Mouse (Mus musculus): Measurements from ENCODE around the gene Rpgrip1l.

Gene Rpgrip1l

GRCm38 (mm10) chr8:91273493-91273892 is 39.6 kb downstream of the Rpgrip1l start:
- DNase-seq (ENCODE audit: low read depth, low spot score), result no peak

- DNase-seq (ENCODE audit: low read depth, low spot score), result no peak
These were observed 43.6 kb downstream of the Rpgrip1l start for GRCm38 (mm10) chr8:91269374-91269958.

- DNase-seq (ENCODE audit: low read depth, low spot score), result no peak
These were observed 48.5 kb downstream of the Rpgrip1l start for GRCm38 (mm10) chr8:91264564-91264963.

- DNase-seq (ENCODE audit: low read depth, low spot score), result no peak
These were observed 49.1 kb downstream of the Rpgrip1l start for GRCm38 (mm10) chr8:91263939-91264338.

GRCm38 (mm10) chr8:91261598-91261997 is 51.5 kb downstream of the Rpgrip1l start:
- DNase-seq (ENCODE audit: low read depth, low spot score), result no peak

- no peak for DNase-seq (ENCODE audit: low read depth, low spot score)
These were observed 62.1 kb downstream of the Rpgrip1l start for GRCm38 (mm10) chr8:91250966-91251365.

GRCm38 (mm10) chr8:91249758-91250466 is 63.1 kb downstream of the Rpgrip1l start:
- no peak for DNase-seq (ENCODE audit: low read depth, low spot score)

- DNase-seq (ENCODE audit: low read depth, low spot score), result no peak
These were observed 67.1 kb downstream of the Rpgrip1l start for GRCm38 (mm10) chr8:91245821-91246454.

GRCm38 (mm10) chr8:91242721-91243120 is 70.3 kb downstream of the Rpgrip1l start:
- DNase-seq (ENCODE audit: low read depth, low spot score), result no peak

- DNase-seq (ENCODE audit: low read depth, low spot score), result no peak
These were observed 71.1 kb downstream of the Rpgrip1l start for GRCm38 (mm10) chr8:91241873-91242519.

GRCm38 (mm10) chr8:91241371-91241770 is 71.7 kb downstream of the Rpgrip1l start:
- no peak for DNase-seq (ENCODE audit: low read depth, low spot score)

- DNase-seq (ENCODE audit: low read depth, low spot score), result no peak
These were observed 75.9 kb downstream of the Rpgrip1l start for GRCm38 (mm10) chr8:91237191-91237590.

- no peak for DNase-seq (ENCODE audit: low read depth, low spot score)
These were observed 79.0 kb downstream of the Rpgrip1l start for GRCm38 (mm10) chr8:91234097-91234496.

- DNase-seq (ENCODE audit: low read depth, low spot score), result no peak
These were observed 85.6 kb downstream of the Rpgrip1l start for GRCm38 (mm10) chr8:91227421-91227841.

- no peak for DNase-seq (ENCODE audit: low read depth, low spot score)
These were observed 88.8 kb downstream of the Rpgrip1l start for GRCm38 (mm10) chr8:91224227-91224626.

GRCm38 (mm10) chr8:91221841-91222240 is 91.2 kb downstream of the Rpgrip1l start:
- no peak for DNase-seq (ENCODE audit: low read depth, low spot score)

- no peak for DNase-seq (ENCODE audit: low read depth, low spot score)
These were observed 94.8 kb downstream of the Rpgrip1l start for GRCm38 (mm10) chr8:91218271-91218670.

GRCm38 (mm10) chr8:91217062-91217905 is 95.8 kb downstream of the Rpgrip1l start:
- no peak for DNase-seq (ENCODE audit: low read depth, low spot score)

- no peak for DNase-seq (ENCODE audit: low read depth, low spot score)
These were observed 98.8 kb downstream of the Rpgrip1l start for GRCm38 (mm10) chr8:91214287-91214686.

- no peak for DNase-seq (ENCODE audit: low read depth, low spot score)
These were observed 100.1 kb downstream of the Rpgrip1l start for GRCm38 (mm10) chr8:91212948-91213347.

GRCm38 (mm10) chr8:91209658-91210057 is 103.4 kb downstream of the Rpgrip1l start:
- DNase-seq (ENCODE audit: low read depth, low spot score), result no peak
